Mouse (Mus musculus): ENCODE measurements around the gene Elovl5. TPM values are rescaled to one million over a fixed set of nuclear protein-coding genes. Genes with fewer than 3 reads are reported as not detected.

Gene Elovl5
- polyA plus RNA-seq, 1 experiment: 6.4 TPM

GRCm38 (mm10) chr9:78027099-78027498, 109.9 kb downstream of the Elovl5 start:
- TF ChIP-seq GATA1 (IDR thresholded peaks at IDR 0.05; ENCODE audit: low read length): no peak

DNA sequence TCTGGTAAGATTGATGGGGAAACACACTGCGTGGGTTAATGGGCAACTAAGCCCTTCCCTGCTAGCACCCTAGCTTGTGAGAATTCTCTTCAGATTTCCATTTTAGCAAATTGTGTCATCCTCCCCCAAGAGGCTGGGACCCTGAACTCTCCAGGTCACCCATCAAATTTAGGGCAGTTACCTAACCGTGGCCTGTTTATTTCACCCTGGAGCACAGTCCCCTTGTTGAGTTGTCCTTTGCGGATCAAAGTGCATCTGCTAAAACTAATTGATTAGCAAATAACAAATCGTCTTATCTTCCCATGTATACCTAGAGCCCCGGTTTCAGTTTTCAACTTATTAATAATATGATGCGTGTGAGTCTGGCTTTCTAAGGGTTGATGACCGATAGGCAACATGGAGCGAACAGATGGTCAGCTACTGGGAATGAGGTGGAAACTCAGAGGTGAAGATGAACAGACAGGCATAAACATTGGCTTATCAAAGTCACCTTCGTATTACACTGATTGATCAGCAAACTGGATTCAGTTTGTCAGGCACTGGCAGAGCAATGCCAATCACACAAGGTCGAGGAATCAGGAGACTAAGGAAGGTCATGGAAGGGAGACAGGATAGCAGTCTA, 113.8 kb downstream of the Elovl5 start:
- no peak for TF ChIP-seq GATA1 (IDR thresholded peaks at IDR 0.05; ENCODE audit: low read length)

DNA sequence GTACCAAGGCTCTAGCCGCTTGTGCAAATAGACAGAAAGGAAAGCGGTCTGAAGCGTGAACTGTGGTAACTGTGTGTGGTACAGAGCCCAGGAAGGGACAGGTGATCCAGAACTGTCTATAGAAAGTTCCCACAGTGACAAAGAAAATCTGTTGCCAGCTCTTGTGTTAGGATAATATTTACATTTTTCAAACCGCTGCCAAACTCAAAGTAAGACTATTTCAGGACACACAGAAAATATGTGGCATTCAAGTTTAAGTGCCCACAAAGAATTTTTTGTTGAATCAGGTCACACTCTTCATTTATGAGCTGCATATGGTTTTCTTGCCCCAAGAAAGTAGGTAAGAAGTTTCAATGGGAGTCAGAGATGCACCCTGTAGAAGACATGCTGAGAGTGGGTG, 115.8 kb downstream of the Elovl5 start:
- no peak for TF ChIP-seq GATA1 (IDR thresholded peaks at IDR 0.05; ENCODE audit: low read length)

Other genes with a start within 250 kb of the Elovl5 start
- gene Gclc, start 162.8 kb upstream of the Elovl5 start, polyA plus RNA-seq (2012): 21.3 and 23.9 TPM in 2 replicates
- gene Gcm1, start 134.6 kb downstream of the Elovl5 start, polyA plus RNA-seq (2012): not detected in 2 replicates
- 42.7 and 44.7 TPM in 2 replicates for gene Fbxo9, start 191.7 kb downstream of the Elovl5 start, polyA plus RNA-seq (2012)
- gene Ick, start 191.8 kb downstream of the Elovl5 start, polyA plus RNA-seq (2012): 13.0 TPM in 2 replicates

Measured in G1E-ER4 (cell line).